Mouse (Mus musculus) fat pad, adult 2 months (tissue): ENCODE measurements around the gene Plcd4.

ENCODE experiments used
- DNase-seq: peaks from one replicate; pipeline ENCODE4 v3.0.0-alpha.2; 2011; ENCODE audit warnings: low read depth, low spot score; ENCODE audit errors: extremely low read depth

Plcd4 gene

DNA sequence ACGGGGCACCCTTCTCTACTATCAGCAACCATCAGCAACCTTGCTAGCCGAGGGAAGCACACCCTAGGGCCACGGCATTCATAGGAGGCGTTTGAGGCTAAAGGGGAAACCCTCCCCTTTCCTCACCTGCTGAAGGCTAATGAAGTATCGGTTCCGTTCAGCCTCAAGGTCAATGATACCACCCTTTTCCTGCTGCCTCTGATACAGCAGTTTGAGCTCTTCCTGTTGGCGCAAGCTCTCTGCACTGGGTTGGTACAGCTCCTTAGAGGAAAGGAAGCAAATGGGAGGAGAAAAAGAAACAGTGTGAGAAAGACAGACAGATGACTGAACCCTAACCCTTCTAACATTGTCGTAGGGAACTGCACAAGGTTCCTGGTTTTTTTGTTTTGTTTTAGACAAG is 51.7 kb downstream of the Plcd4 start:
- DNase-seq: no peak

- DNase-seq: no peak
Observed at GRCm38 (mm10) chr1:74600501-74601266, 58.0 kb downstream of the Plcd4 start.

DNA sequence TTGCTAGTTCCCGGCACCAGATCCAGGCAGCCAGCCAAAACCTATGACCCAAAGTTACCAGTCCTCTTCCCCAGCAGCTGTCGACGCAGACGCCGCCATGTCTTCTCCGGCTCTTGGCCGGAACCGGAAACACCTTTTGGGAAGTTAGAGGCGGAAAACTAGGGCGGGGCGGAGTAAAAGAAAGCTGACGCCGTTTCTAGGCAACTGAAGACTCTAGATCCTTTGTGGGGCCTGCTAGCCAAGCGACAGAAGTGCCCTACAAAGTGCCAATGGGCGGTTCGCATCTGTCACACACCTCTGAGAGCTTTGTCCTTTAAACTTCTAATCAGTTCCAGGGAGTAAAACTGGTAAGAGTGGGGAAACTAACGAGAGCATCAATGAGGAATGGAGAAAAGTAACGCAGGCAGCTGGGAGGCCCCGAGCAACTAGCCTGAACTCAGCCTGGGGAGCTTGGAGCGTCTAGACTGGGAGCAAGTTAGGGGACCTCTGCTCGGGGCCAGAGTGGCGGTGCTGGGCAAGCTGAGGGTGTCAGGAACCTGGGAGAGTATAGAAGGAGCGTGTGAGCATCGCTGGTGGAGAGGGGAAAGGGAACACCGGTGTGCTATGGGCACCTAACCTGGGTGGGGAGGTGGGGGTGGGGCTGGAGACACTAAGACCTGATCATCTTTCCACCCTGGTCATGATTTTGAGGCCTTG is 58.7 kb downstream of the Plcd4 start, which contains the start of the genes Rnf25 and Stk36:
TSS of gene Rnf25 (minus strand) at position 131 of the 696 bp plus-strand sequence.
TSS of gene Stk36 (plus strand) at position 179 of the 696 bp plus-strand sequence.
- DNase-seq: no peak
